22 mouse cellular contexts compared by ENCODE assay signal in genomic region chr1:61353481-61353880, GRCm38 (mm10).
DNase-seq lines count a peak whose midpoint lies in the region; ATAC-seq and TF ChIP-seq lines count a peak whose summit lies in the region.
"Had no signal": no experiment of that assay in that cellular context is flagged by ENCODE, and none has a peak within 500 bp of the region (broad histone marks: within the 10 kb centered on the region; RNA-seq: fewer than 3 reads in every experiment).

No protein-coding gene starts in this region.

- no peak overlapping the region for H3K4me3 ChIP-seq in kidney, postnatal 0 days (replicated peaks; ENCODE audit: low read depth, low read length)
- H3K4me3 ChIP-seq: embryonic facial prominence, embryonic 13.5 days; forebrain, embryonic 12.5 days; gastrocnemius, adult 2 months; heart, embryonic 13.5 days; hindbrain, embryonic 12.5 days had no signal

- H3K4me1 ChIP-seq in kidney, postnatal 0 days (replicated peaks; ENCODE audit: insufficient read depth, low read length) = no peaks in the 10 kb centered on the region

- ATAC-seq in kidney, postnatal 0 days (replicated peaks; ENCODE audit: low FRiP score, low read depth) = no peak
- ATAC-seq: forebrain, embryonic 16.5 days; hindbrain, embryonic 16.5 days; inflammation-experienced regulatory T-cells, adult 6 months; intestine, postnatal 0 days had no signal

- peak; percentile 57 for DNase-seq in kidney, postnatal 0 days (ENCODE audit: low spot score)
- no peak for DNase-seq in kidney, adult 18-20 months
- DNase-seq in brain, embryonic 14.5 days (ENCODE audit: low read depth) = peak; percentile 22
- DNase-seq in embryo, embryonic 10 days (ENCODE audit: low spot score) = peak; percentile 46
- peak; percentile 17 for DNase-seq in forelimb bud, embryonic 11.5 days (ENCODE audit: low read depth, low spot score)
- DNase-seq in right cerebral cortex, adult 18-20 months = no peak
- no peak for DNase-seq in frontal cortex, postnatal 36 days (ENCODE audit: low spot score in 2 of 2)
- DNase-seq: adrenal gland, adult 2 months; adrenal gland, postnatal 25 days; cerebellum, adult 2 months; cerebellum, postnatal 14 days; gastrocnemius, adult 2 months; gastrocnemius, postnatal 36 days; heart, postnatal 4 days had no signal

- TF ChIP-seq CTCF in kidney, postnatal 0 days (IDR thresholded peaks at IDR 0.05; ENCODE audit: low read depth) = no peak
- TF ChIP-seq CTCF in brain, embryonic 14.5 days (IDR thresholded peaks at IDR 0.05; ENCODE audit: borderline replicate concordance, extremely low read depth, insufficient read depth, insufficient read length) = no peak

- H3K9ac ChIP-seq in kidney, postnatal 0 days (ENCODE audit: low read depth, low read length) = no peak overlapping the region
- H3K9ac ChIP-seq: embryonic facial prominence, embryonic 13.5 days; forebrain, embryonic 12.5 days; heart, embryonic 13.5 days; hindbrain, embryonic 12.5 days had no signal

- H3K27me3 ChIP-seq in kidney, postnatal 0 days (ENCODE audit: insufficient read depth, low read length) = no peaks in the 10 kb centered on the region
- H3K27me3 ChIP-seq: embryonic facial prominence, embryonic 13.5 days; forebrain, embryonic 12.5 days; hindbrain, embryonic 12.5 days had no signal

- no peak for TF ChIP-seq POLR2A in brain, embryonic 14.5 days (IDR thresholded peaks at IDR 0.05; ENCODE audit: borderline replicate concordance, extremely low read depth, insufficient read depth, insufficient read length, poor library complexity, severe bottlenecking)

- no peak overlapping the region for H3K4me2 ChIP-seq in kidney, postnatal 0 days (ENCODE audit: low read length)
- H3K4me2 ChIP-seq: embryonic facial prominence, embryonic 13.5 days; forebrain, embryonic 12.5 days; heart, embryonic 13.5 days; hindbrain, embryonic 12.5 days had no signal

- 17% methylated on average over 3 of the region's 3 CpGs for WGBS in kidney, postnatal 0 days

- no peak overlapping the region for H3K27ac ChIP-seq in kidney, postnatal 0 days
- H3K27ac ChIP-seq: embryonic facial prominence, embryonic 13.5 days; forebrain, embryonic 12.5 days; gastrocnemius, adult 2 months; heart, embryonic 13.5 days; hindbrain, embryonic 12.5 days had no signal

- H3K36me3 ChIP-seq in kidney, postnatal 0 days (ENCODE audit: insufficient read depth, low read length) = no peaks in the 10 kb centered on the region
- H3K36me3 ChIP-seq: embryonic facial prominence, embryonic 13.5 days; forebrain, embryonic 12.5 days; heart, embryonic 13.5 days; hindbrain, embryonic 12.5 days had no signal

- H3K9me3 ChIP-seq in kidney, postnatal 0 days (replicated peaks; ENCODE audit: low read length) = no peaks in the 10 kb centered on the region
- H3K9me3 ChIP-seq: embryonic facial prominence, embryonic 13.5 days; forebrain, embryonic 12.5 days; heart, embryonic 13.5 days; hindbrain, embryonic 12.5 days had no signal

Comparison
In these comparisons a context has a peak if more than half of its experiments do, and no peak if none do; other contexts are left out.
1. DNase-seq: peak in kidney, postnatal 0 days (single experiment), brain, embryonic 14.5 days (single experiment), embryo, embryonic 10 days (single experiment) and forelimb bud, embryonic 11.5 days (single experiment); none in kidney, adult 18-20 months (single experiment), right cerebral cortex, adult 18-20 months (single experiment) and frontal cortex, postnatal 36 days (0 of 2).